Mouse (Mus musculus): ENCODE measurements at regions not wholly inside any gene's neighbourhood (a gene's known extent, or its start where the extent isn't known, plus 50 kb on each side); places are given as distances from the start of the nearest gene placed in this dataset.
"Not testable (repeated sequence)": the region's sequence is repeated elsewhere in the genome, so short reads cannot be mapped to it uniquely, and the experiment has no call there.

- DNase-seq = not testable (repeated sequence)
Observed at GRCm38 (mm10) chr6:3201507-3201906, 197.9 kb downstream of the Samd9l start.

GRCm38 (mm10) chr6:3201107-3201506 is 198.3 kb downstream of the Samd9l start:
- DNase-seq = no peak

- DNase-seq = peak; percentile 81
Observed at GRCm38 (mm10) chr6:3200586-3200985, 198.8 kb downstream of the Samd9l start.

- DNase-seq = not testable (repeated sequence)
Observed at GRCm38 (mm10) chr6:3192424-3192820, 206.9 kb downstream of the Samd9l start.

GRCm38 (mm10) chr6:3191695-3192423 is 207.5 kb downstream of the Samd9l start:
- not testable (repeated sequence) for DNase-seq

- peak; percentile 78 for DNase-seq
Observed at GRCm38 (mm10) chr6:3183819-3184199, 215.6 kb downstream of the Samd9l start.

GRCm38 (mm10) chr6:3182889-3183818 is 216.2 kb downstream of the Samd9l start:
- peak; percentile 43 for DNase-seq

- not testable (repeated sequence) for DNase-seq
Observed at GRCm38 (mm10) chr6:3182424-3182841, 216.9 kb downstream of the Samd9l start.

GRCm38 (mm10) chr6:3179603-3180348 is 219.6 kb downstream of the Samd9l start:
- not testable (repeated sequence) for DNase-seq

- DNase-seq = not testable (repeated sequence)
Observed at GRCm38 (mm10) chr6:3169479-3169878, 229.9 kb downstream of the Samd9l start.

- DNase-seq = not testable (repeated sequence)
Observed at GRCm38 (mm10) chr6:3166149-3166548, 233.2 kb downstream of the Samd9l start.

- DNase-seq = not testable (repeated sequence)
Observed at GRCm38 (mm10) chr6:3151901-3152300, 247.5 kb downstream of the Samd9l start.

- peak; percentile 17 for DNase-seq
Observed at GRCm38 (mm10) chr6:3137823-3138222, 261.5 kb downstream of the Samd9l start.

GRCm38 (mm10) chr6:3133763-3134162 is 265.6 kb downstream of the Samd9l start:
- DNase-seq = peak; percentile 24

GRCm38 (mm10) chr6:3116296-3116695 is 283.1 kb downstream of the Samd9l start:
- not testable (repeated sequence) for DNase-seq

Data from kidney, postnatal 10 days (tissue).